Mouse (Mus musculus) CH12.LX (cell line): ENCODE results near the gene Hvcn1. TPM values are rescaled to one million over a fixed set of nuclear protein-coding genes. Genes with fewer than 3 reads are reported as not detected.

ENCODE experiments used
- DNase-seq: peaks from one replicate; pipeline ENCODE4 v3.0.0-alpha.2; 2013; ENCODE audit errors: extremely low read depth
- H3K27ac ChIP-seq: 2 replicates; pipeline ENCODE4 v1.5.1; 2012; ENCODE audit warnings: low read depth, mild to moderate bottlenecking, control low read depth, moderate library complexity; ENCODE audit not compliant: insufficient read depth
- H3K27me3 ChIP-seq: replicated peaks from 2 replicates; pipeline ENCODE3; 2012; ENCODE audit warnings: inconsistent platforms
- H3K36me3 ChIP-seq, 2 experiments: replicated peaks in 1 of 2; 2 replicates each; pipeline versions ENCODE3 to v1.6.1; 2012; ENCODE audit warnings: inconsistent platforms in 1 of 2, low read length in 1 of 2, mild to moderate bottlenecking in 1 of 2, mixed read lengths in 1 of 2, moderate library complexity in 1 of 2; ENCODE audit not compliant: control insufficient read depth in 1 of 2, insufficient read depth in 1 of 2
- H3K4me1 ChIP-seq, 2 experiments: 2 replicates each; pipeline ENCODE4 v1.6.1; 2012; ENCODE audit warnings: inconsistent platforms in 1 of 2, moderate library complexity in 1 of 2; ENCODE audit not compliant: insufficient read depth in 2 of 2, control insufficient read depth in 1 of 2
- H3K4me2 ChIP-seq: 2 replicates; pipeline ENCODE4 v1.6.1; 2012; ENCODE audit warnings: low read depth, mild to moderate bottlenecking, control low read depth; ENCODE audit not compliant: poor library complexity, insufficient read depth, severe bottlenecking
- H3K4me3 ChIP-seq, 3 experiments: fragments of 150-350 bp in 1 of 3; sonication (generic) in 1 of 3; replicated peaks in 1 of 3; 2 replicates each; pipeline versions ENCODE3 to v1.5.1; 2011 to 2012; ENCODE audit warnings: low read depth in 2 of 3, low read length in 2 of 3, mild to moderate bottlenecking in 2 of 3, moderate library complexity in 2 of 3, control low read depth in 1 of 3, improper control_type of control experiment in 1 of 3, inconsistent platforms in 1 of 3, mixed read lengths in 1 of 3; ENCODE audit not compliant: poor library complexity in 1 of 3
- H3K79me2 ChIP-seq: replicated peaks from 2 replicates; pipeline ENCODE4 v1.6.1; 2012; ENCODE audit warnings: mild to moderate bottlenecking, moderate library complexity; ENCODE audit not compliant: control insufficient read depth, poor library complexity, insufficient read depth, severe bottlenecking; ENCODE audit errors: extremely low read depth
- H3K9ac ChIP-seq: 2 replicates; pipeline ENCODE4 v1.6.1; 2012; ENCODE audit warnings: low read depth, mild to moderate bottlenecking, control low read depth, moderate library complexity; ENCODE audit not compliant: insufficient read depth
- H3K9me3 ChIP-seq: replicated peaks from 2 replicates; pipeline ENCODE3; 2012; ENCODE audit warnings: low read length, inconsistent platforms, mixed read lengths
- CHD2 ChIP-seq: IDR thresholded peaks from 2 replicates; pipeline ENCODE4 v1.6.1; 2011; ENCODE audit warnings: low read length, improper control_type of control experiment
- CTCF ChIP-seq, 2 experiments: IDR thresholded peaks in 1 of 2; conservative IDR thresholded peaks in 1 of 2; 2 replicates each; pipeline ENCODE4 v1.5.1; 2011 to 2012; ENCODE audit warnings: low read depth in 2 of 2, low read length in 2 of 2, improper control_type of control experiment in 1 of 2, inconsistent platforms in 1 of 2, mild to moderate bottlenecking in 1 of 2, moderate library complexity in 1 of 2
- E2F4 ChIP-seq: IDR thresholded peaks from 2 replicates; pipeline ENCODE4 v1.6.1; 2011; ENCODE audit warnings: low read depth, low read length, improper control_type of control experiment; ENCODE audit not compliant: insufficient replicate concordance
- ELF1 ChIP-seq: IDR thresholded peaks from 2 replicates; pipeline ENCODE4 v1.6.1; 2014; ENCODE audit warnings: low read depth, mild to moderate bottlenecking, inconsistent platforms, low read length, improper control_type of control experiment
- EP300 ChIP-seq: IDR thresholded peaks from 2 replicates; pipeline ENCODE4 v1.6.1; 2011; ENCODE audit warnings: low read length, improper control_type of control experiment
- GABPA ChIP-seq: IDR thresholded peaks from 2 replicates; pipeline ENCODE4 v1.6.1; 2012; ENCODE audit warnings: low read depth, low read length, improper control_type of control experiment, inconsistent platforms; ENCODE audit not compliant: insufficient replicate concordance
- JUN ChIP-seq: IDR thresholded peaks from 2 replicates; pipeline ENCODE4 v1.6.1; 2011; ENCODE audit warnings: low read depth, mild to moderate bottlenecking, low read length, improper control_type of control experiment, moderate library complexity; ENCODE audit not compliant: insufficient read depth
- JUND ChIP-seq: conservative IDR thresholded peaks from 2 replicates; pipeline ENCODE4 v1.6.1; 2011; ENCODE audit warnings: low read depth, low read length, improper control_type of control experiment
- KAT2A ChIP-seq: IDR thresholded peaks from 2 replicates; pipeline ENCODE4 v1.6.1; 2012; ENCODE audit warnings: low read length, improper control_type of control experiment, inconsistent platforms; ENCODE audit not compliant: insufficient replicate concordance
- MAX ChIP-seq: IDR thresholded peaks from 2 replicates; pipeline ENCODE4 v1.6.1; 2011; ENCODE audit warnings: low read length, improper control_type of control experiment
- MAZ ChIP-seq: IDR thresholded peaks from 2 replicates; pipeline ENCODE4 v1.6.1; 2012; ENCODE audit warnings: low read depth, mild to moderate bottlenecking, inconsistent platforms, low read length, improper control_type of control experiment, moderate library complexity
- MEF2A ChIP-seq: IDR thresholded peaks from 2 replicates; pipeline ENCODE4 v1.6.1; 2014; ENCODE audit warnings: low read depth, mild to moderate bottlenecking, inconsistent platforms, low read length, improper control_type of control experiment, borderline replicate concordance
- MYC ChIP-seq: IDR thresholded peaks from 2 replicates; pipeline ENCODE4 v1.6.1; 2011; ENCODE audit warnings: low read depth, mild to moderate bottlenecking, improper control_type of control experiment, low read length
- PAX5 ChIP-seq: IDR thresholded peaks from 2 replicates; pipeline ENCODE4 v1.6.1; 2012; ENCODE audit warnings: low read length, inconsistent platforms, mixed read lengths
- POLR2A ChIP-seq: IDR thresholded peaks from 2 replicates; pipeline ENCODE4 v1.6.1; 2011; ENCODE audit warnings: low read depth, mild to moderate bottlenecking, improper control_type of control experiment, low read length
- SIN3A ChIP-seq: IDR thresholded peaks from 2 replicates; pipeline ENCODE4 v1.6.1; 2012; ENCODE audit warnings: low read length, improper control_type of control experiment, inconsistent platforms
- TCF12 ChIP-seq: IDR thresholded peaks from 2 replicates; pipeline ENCODE4 v1.6.1; 2014; ENCODE audit warnings: low read depth, mild to moderate bottlenecking, inconsistent platforms, low read length, improper control_type of control experiment
- UBTF ChIP-seq: IDR thresholded peaks from 2 replicates; pipeline ENCODE4 v1.6.1; 2012; ENCODE audit warnings: low read depth, mild to moderate bottlenecking, inconsistent platforms, low read length, improper control_type of control experiment, moderate library complexity
- dilution Hi-C: fragments of 300-500 bp; cut with MboI; formaldehyde crosslinking; loops from 2 replicates; pipeline ENCODE4 v1.14.3; 2020; ENCODE audit warnings: low sequenced_read_pairs; ENCODE audit not compliant: extremely low pct_unique_long_range_greater_than_20kb, extremely low pct_ligation_motif_present
- in situ Hi-C: fragments of 300-500 bp; cut with MboI; formaldehyde crosslinking; loops from 3 replicates; pipeline ENCODE4 v1.14.3; 2019; ENCODE audit warnings: low sequenced_read_pairs, low pct_ligation_motif_present, low pct_unique_long_range_greater_than_20kb, mixed read lengths
- polyA plus RNA-seq: library from polyadenylated mRNA; unstranded; fragments of >175 nt; gene quantifications from 2 replicates; pipeline ENCODE4 v1.2.1, GENCODE M21; 2012; ENCODE audit warnings: low read depth; ENCODE audit not compliant: insufficient read length
- total RNA-seq, 2 experiments: library from RNA; depleted of rRNA; stranded (reverse); fragments of 300-350 nt in 1 of 2; fragments of >200 nt in 1 of 2; gene quantifications; 2 replicates each; pipeline ENCODE4 v1.2.3; 2012 to 2014

Hvcn1 gene
- total and polyA plus RNA-seq, 3 experiments: 143 to 159 (median 156) TPM

DNA sequence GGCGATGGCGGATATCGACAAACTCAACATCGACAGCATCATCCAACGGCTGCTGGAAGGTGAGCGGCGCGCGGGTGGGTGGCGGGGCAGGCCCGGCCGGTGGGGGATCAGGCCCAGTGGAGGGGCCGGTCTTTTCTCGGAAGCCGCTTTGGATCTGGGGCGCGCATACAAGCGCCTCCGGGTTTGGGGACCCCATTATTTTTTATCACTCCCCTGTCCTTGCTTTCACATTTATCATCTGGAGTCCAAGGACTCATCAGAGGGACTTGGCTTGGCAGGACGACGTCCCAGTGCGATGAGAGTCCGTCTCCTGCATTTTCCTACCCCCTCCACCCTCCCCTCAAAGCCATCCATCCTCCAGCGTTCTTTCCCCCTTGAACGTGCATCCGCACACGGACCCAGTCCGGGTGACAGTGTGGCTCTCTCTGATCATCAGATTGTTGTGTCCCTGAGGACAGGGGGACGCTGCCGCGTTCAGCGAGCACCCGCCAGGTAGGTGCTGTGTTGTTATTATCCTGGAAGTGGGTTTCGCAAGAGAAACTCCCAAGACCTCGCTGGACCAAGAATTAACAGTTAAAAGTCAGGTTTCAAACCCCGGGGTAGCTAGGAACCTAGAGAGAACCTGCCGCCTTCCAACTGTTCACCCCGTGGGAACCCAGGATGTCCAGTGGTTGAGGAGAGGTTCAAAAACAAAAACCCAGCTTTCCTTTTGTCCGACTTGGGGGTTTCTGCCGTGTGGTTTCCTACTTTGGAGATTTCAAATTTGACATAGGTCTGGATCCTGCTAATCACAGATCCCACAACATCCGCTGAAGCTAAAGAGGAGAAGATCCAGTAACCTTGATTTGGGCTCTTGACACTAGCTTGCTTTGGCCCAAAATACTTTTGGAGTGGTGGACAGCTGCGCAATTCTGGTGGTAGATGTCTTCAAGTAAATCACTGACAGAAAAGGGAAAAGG lies 47.8 kb upstream of the Hvcn1 start:
- H3K4me1 ChIP-seq: peaks cover 17 to 56% of the 10 kb centered on the region in 2 experiments
- peak overlapping the region; percentile 51 for H3K27ac ChIP-seq
- H3K27me3 ChIP-seq: peaks cover 4% of the 10 kb centered on the region
- H3K4me2 ChIP-seq: peak overlapping the region; percentile 63
- H3K36me3 ChIP-seq: peaks cover 28 to 41% of the 10 kb centered on the region in 2 experiments
- H3K4me3 ChIP-seq: peak overlapping the region; percentile 94 to 100 (median 99)
- TF ChIP-seq KAT2A (no peak), SIN3A (peak; percentile 24; the same call in 1 of the 2 replicates)
- in situ Hi-C loops: no loop called here
- H3K9ac ChIP-seq: peak overlapping the region; percentile 99
- dilution Hi-C loops: no loop called here
- no peaks in the 10 kb centered on the region for H3K9me3 ChIP-seq
- DNase-seq: no peak
- H3K79me2 ChIP-seq: peaks cover 55% of the 10 kb centered on the region

DNA sequence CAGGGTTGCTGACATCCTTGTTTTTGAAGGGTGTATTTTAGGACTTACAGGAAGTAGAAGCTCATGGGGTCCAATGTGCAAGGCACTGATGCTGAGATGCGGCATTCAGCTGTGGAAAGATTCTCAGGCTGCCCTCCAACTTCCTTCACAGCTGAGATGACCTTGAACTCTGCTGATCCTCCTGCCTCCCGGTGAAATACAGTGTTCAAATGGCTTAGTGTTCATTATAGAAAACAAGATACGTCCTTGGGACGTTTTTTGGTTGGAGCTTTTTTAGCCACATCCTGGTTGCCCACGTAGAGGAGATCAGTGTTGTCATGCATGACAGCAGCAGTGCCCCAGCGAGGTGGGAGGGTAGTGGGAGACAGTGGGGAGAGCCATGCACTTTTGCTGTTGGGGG lies 43.4 kb upstream of the Hvcn1 start:
- H3K9ac ChIP-seq: no peak overlapping the region; the same call in 1 of the 2 replicates
- H3K79me2 ChIP-seq: peaks cover 95% of the 10 kb centered on the region
- peaks cover 17 to 50% of the 10 kb centered on the region in 2 experiments for H3K4me1 ChIP-seq
- no peak overlapping the region for H3K27ac ChIP-seq
- in situ Hi-C loops: no loop called here
- H3K36me3 ChIP-seq: peaks cover 62 to 85% of the 10 kb centered on the region in 2 experiments
- dilution Hi-C loops: no loop called here
- no peak overlapping the region for H3K4me3 ChIP-seq
- no peaks in the 10 kb centered on the region for H3K27me3 ChIP-seq
- no peak for TF ChIP-seq TCF12
- no peak for TF ChIP-seq MAX
- no peak for TF ChIP-seq CHD2
- TF ChIP-seq UBTF: no peak
- no peak for TF ChIP-seq POLR2A
- TF ChIP-seq SIN3A: no peak
- TF ChIP-seq E2F4: no peak
- TF ChIP-seq EP300: no peak
- no peak for TF ChIP-seq GABPA
- TF ChIP-seq PAX5: no peak
- TF ChIP-seq MYC: no peak
- H3K9me3 ChIP-seq: no peaks in the 10 kb centered on the region
- no peak for DNase-seq
- H3K4me2 ChIP-seq: no peak overlapping the region

DNA sequence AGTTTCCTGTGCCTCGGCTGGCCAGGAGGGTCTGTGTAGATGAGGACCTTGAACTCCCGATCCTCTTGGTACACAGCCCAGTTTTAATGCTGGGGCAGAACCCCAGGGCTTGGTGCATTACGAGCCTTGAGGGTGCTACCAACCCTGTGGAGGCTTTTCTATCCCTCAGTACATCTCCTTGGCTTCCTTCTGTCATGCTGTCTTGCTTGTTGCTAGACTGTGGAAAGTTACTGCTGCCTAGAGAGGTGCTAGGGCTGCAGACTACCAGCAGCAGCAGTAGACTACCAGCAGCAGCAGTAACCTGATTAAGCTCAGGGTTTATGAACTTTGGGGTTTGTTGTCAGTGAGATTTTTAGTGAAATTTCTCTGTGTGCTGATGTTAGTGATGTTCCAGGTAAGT lies 42.6 kb upstream of the Hvcn1 start:
- Histone ChIP-seq H3K27ac (no peak overlapping the region), H3K9ac (no peak overlapping the region), H3K4me1 (peaks cover 17 to 50% of the 10 kb centered on the region in 2 experiments), H3K4me2 (no peak overlapping the region), H3K27me3 (no peaks in the 10 kb centered on the region), H3K79me2 (peaks cover 91% of the 10 kb centered on the region), H3K4me3 (no peak overlapping the region), H3K9me3 (no peaks in the 10 kb centered on the region), H3K36me3 (peaks cover 70 to 92% of the 10 kb centered on the region in 2 experiments)
- in situ Hi-C loops: no loop called here
- dilution Hi-C loops: no loop called here
- DNase-seq: no peak
- TF ChIP-seq JUND (no peak), MAZ (no peak), SIN3A (no peak), JUN (no peak), CTCF (conservative IDR thresholded peaks at IDR 0.05 in 1 of 2, IDR thresholded peaks at IDR 0.05 in 1 of 2; ENCODE audit: low read depth in 2 of 2, low read length in 2 of 2) (no peak), UBTF (no peak), ELF1 (no peak), KAT2A (no peak), PAX5 (no peak), MEF2A (no peak), E2F4 (no peak), GABPA (no peak)
